Mouse (Mus musculus): ENCODE results near the gene Zg16.

The Zg16 gene

GRCm38 (mm10) chr7:127019306-127019960, 67.7 kb downstream of the Zg16 start:
- peak; percentile 41 for DNase-seq

GRCm38 (mm10) chr7:127018416-127019305, 68.5 kb downstream of the Zg16 start:
- DNase-seq, result peak; percentile 45

DNA sequence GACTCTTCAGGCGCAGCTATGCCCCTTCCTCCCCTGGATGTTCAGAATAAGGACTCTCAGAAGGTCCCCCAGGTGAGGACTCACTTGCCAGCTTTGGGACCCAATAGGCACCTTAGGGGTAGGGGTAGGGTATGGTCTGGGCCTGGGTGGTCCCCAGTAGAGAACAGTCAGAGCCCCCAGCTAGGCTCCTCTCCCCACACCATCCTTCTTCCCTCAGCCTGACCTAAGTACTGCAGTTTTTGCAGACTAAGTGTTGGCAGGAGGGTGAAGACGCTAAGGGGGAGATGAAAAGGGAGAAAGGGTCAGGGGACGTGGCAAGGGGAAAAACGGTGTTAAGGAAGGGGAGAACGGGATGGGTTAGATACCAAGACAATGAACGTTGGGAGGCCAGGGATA, 69.2 kb downstream of the Zg16 start:
- no peak for DNase-seq

- DNase-seq, result peak; percentile 97
These were observed 69.9 kb downstream of the Zg16 start, which contains the start of gene Pagr1a for GRCm38 (mm10) chr7:127016971-127017949. Gene Pagr1a (minus strand): TSS chr7:127017352.

DNA sequence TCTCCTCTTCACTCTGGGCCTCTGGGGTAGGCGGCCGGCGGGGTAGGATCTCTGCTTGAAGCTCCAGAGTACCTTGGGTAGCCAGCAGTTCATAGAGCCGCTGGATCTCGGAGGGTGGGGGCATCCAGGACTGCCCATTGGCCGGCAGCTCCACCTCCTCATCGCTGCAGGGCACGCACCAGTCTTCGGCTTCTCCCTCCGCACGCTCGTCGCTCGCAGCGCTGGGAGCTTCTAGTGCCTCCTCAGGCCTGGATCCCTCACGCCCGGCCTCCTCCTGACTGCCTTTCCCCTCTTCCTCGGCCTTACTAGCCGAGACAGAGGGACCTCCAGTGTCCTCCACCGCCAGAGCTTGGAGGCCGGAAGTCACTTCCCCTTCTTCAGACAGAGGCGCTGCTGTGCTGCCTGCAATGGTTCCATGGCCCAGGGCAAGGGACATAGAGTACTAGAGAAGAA, 70.6 kb downstream of the Zg16 start:
- DNase-seq, result no peak

GRCm38 (mm10) chr7:127016481-127016485, 70.8 kb downstream of the Zg16 start, which contains the start of gene Pagr1b:
Gene Pagr1b (minus strand): TSS chr7:127016484.
- DNase-seq, result no peak

- peak; percentile 69 for DNase-seq
These were observed 71.0 kb downstream of the Zg16 start for GRCm38 (mm10) chr7:127016081-127016480.

GRCm38 (mm10) chr7:127014993-127015392, 72.1 kb downstream of the Zg16 start:
- DNase-seq, result no peak

GRCm38 (mm10) chr7:127014320-127014719, 72.8 kb downstream of the Zg16 start, which contains the start of gene Mvp:
Gene Mvp (minus strand): TSS chr7:127014621.
- DNase-seq, result peak; percentile 63

- DNase-seq, result no peak
These were observed 73.7 kb downstream of the Zg16 start for GRCm38 (mm10) chr7:127013385-127013784.

- no peak for DNase-seq
These were observed 74.3 kb downstream of the Zg16 start for GRCm38 (mm10) chr7:127012845-127013244.

- DNase-seq, result no peak
These were observed 74.8 kb downstream of the Zg16 start for GRCm38 (mm10) chr7:127012374-127012773.

DNA sequence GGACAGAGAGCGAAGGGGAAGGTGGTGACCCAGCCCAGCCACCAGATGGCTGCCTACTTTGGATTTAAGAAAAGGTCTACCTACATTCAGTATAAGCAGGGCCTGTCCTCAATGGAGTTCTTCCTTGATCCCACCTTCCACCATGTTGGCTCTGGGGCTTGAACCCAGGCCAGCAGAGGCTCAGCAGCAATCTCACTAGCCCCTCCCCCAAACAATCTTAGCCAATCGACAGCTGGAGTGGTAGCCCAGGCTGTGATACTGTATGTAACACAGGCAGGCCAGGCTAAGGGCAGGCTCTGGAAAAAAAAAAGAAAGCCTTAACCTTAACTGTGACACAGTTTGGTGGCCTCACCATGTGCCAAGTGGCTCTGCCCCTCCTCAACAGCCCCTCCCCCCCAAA, 75.4 kb downstream of the Zg16 start:
- DNase-seq, result no peak

DNA sequence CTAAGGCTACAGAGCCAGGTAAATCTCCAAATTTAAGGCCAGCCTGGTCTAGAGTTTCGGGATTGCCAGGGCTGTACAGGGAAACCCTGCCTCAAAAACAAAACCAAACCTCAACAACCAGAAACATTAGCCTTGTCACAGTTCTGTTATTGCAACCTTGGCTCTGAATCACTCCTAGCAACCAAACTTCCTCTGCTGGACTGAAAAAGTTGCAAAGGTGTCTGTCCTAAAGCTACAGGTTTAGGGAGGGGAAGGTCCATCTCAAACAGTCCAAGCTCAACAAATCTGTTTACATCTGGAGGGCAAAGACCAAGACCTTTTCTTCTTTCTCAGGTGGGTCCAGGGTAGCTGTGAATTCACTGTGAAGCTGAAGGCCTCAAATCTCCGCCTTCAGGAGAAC, 76.1 kb downstream of the Zg16 start:
- DNase-seq, result no peak

DNA sequence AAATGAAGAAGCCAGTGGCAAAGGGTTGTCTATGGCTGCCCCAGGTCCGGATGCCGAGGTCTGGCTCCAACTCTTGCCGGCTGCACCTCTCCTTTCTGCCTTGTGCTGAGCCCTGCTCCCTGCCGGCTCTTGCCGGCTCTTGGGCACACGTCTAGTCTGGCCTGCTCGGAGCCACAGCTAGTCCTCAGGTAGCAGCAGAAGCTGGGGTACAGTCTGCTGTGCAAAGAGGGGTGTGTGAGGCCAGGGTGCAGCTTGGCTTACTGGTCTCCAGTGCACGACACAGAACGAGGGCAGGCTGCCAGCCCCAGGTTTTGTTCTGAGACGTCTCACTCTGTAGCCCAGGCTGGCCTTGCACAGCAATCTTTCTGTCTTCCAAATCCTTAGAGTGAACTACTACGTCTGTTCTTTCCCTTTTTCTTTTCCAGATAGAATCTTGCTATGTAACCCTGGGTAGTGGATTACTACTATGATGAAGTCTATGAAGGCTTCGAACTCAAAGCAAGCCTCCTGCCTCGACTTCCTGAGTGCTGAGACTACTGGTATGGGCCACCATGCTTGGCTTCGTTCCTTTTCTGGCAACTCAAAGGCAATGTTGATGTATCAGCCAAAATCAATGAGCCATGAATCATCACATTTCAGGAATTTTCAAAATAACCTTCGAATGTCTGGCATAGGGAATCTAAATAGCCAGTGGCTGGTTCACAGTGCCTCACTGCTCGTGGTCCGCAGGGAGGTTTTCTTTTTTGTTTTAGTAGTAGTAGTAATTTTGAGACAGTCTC, 77.6 kb downstream of the Zg16 start:
- peak; percentile 63 for DNase-seq

DNA sequence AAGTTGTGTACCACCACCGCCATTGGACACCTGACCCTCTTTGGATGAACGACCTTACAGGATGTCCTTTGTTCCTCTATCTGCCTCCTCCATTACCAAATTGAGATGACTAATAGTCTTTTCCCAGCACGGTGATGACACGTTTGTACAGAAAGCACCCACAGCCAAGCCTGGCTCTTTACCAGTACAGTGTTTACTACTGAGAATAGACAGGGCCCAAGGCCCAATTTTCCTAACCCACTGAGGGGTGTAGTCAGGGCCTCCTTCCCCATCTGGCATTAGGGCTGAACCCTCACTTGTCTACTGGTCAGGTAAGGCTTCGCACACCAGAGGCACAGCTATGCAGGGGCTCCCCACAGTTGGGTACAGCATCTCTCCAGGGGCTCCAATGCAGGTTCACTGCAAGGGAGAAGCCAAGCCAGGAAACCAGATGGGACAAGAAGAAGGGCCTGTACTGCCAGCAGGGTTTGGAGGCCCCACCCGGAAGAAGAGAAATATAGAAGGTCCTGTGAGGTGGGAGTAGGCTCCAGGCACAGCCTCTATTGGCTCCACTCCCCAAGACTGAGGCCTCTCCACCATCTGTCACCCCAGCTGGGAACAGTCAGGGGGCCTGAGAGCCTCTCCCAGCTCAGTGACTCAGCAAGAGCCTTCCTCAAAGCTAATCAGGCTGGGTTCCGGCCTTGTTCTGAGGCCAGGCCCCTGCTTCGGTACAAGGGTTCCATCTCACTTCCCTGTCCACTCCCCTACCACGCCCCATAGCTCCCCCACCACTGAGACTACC, 78.7 kb downstream of the Zg16 start:
- peak; percentile 97 for DNase-seq

DNA sequence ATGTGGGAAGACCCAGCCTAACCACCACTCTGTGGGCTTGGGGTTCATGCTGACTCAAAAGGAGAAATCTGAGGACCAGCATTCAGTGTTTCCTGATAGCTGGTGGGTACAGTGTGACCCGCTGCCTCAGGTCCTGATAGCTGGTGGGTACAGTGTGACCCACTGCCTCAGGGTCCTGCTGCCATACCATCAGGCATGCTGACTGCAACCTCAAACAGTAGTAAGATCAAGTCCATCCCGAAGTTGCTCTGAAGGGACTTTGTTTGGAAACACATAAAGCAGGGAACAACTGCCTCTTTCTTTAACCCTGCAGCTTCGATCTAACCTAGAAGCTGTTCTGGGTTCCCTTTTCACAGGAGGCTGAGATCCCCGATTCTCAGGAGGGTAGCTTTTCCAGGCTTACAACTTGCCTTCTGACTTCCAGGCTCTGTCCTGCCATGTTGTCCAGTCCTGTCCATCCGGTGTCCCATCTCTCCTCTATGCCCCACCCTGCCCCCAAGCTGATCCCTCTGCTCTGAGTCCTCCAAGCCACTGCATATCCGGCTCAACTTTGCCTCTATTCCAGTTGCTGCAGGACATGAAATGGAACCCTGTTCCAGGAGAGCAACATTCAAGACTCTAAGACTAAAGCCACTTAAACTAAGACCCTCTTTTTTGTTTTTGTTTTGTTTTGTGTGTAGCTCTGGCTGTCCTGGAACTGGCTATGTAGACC, 79.7 kb downstream of the Zg16 start:
- no peak for DNase-seq

GRCm38 (mm10) chr7:127004122-127004875, 82.8 kb downstream of the Zg16 start:
- no peak for DNase-seq

- no peak for DNase-seq
These were observed 83.5 kb downstream of the Zg16 start for GRCm38 (mm10) chr7:127003620-127004019.

Data from cerebellum, adult 11 months (tissue).